Mouse (Mus musculus): ENCODE measurements at regions not wholly inside any gene's neighbourhood (a gene's known extent, or its start where the extent isn't known, plus 50 kb on each side); places are given as distances from the start of the nearest gene placed in this dataset.

GRCm38 (mm10) chr3:63638572-63638971 lies 154.9 kb upstream of the Gm34302 start:
- no peak for TF ChIP-seq CTCF (IDR thresholded peaks at IDR 0.05; ENCODE audit: low read depth)
- no peak for TF ChIP-seq EP300 (optimal IDR thresholded peaks at IDR 0.05)
- no peaks in the 10 kb centered on the region for H3K36me3 ChIP-seq (ENCODE audit: control insufficient read depth, insufficient read depth, low read length)
- no peak overlapping the region for H3K4me2 ChIP-seq (replicated peaks; ENCODE audit: low read depth)
- no peak overlapping the region for H3K9ac ChIP-seq (ENCODE audit: low read length)
- no peak overlapping the region for H3K4me3 ChIP-seq (ENCODE audit: low read depth, low read length)
- no peak for ATAC-seq (ENCODE audit: low FRiP score, low TSS enrichment)
- WGBS = 52% methylated on average over 2 of the region's 2 CpGs
- H3K9me3 ChIP-seq (ENCODE audit: control insufficient read depth, low read length) = no peaks in the 10 kb centered on the region
- no peak overlapping the region for H3K27ac ChIP-seq (replicated peaks)
- no peaks in the 10 kb centered on the region for H3K4me1 ChIP-seq (replicated peaks; ENCODE audit: control insufficient read depth, insufficient read depth)
- no peak for DNase-seq (ENCODE audit: low spot score)
- H3K27me3 ChIP-seq (ENCODE audit: control insufficient read depth, insufficient read depth, low read length) = no peaks in the 10 kb centered on the region

DNA sequence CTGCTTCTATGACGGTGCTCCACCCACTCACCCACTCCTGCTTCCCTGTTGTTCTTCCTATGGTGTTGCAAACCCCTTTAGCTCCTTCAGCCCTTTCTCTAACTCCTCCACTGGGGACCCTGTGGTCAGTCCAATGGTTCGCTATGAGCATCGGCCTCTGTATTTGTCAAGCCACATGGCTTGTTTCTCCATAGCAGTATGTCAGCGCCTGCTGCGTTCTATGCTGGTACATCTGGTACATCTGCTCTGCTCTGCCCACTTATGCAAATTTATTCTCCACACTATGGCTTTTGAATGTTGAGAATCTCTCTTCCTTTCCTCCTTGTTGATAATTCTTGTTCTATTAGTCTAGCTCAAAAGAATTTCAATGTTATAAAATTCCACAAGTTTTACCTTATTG lies 154.2 kb upstream of the Gm34302 start:
- Histone ChIP-seq H3K4me1 (replicated peaks; ENCODE audit: control insufficient read depth, insufficient read depth) (no peaks in the 10 kb centered on the region), H3K27me3 (ENCODE audit: control insufficient read depth, insufficient read depth, low read length) (no peaks in the 10 kb centered on the region), H3K4me2 (replicated peaks; ENCODE audit: low read depth) (no peak overlapping the region), H3K9ac (ENCODE audit: low read length) (no peak overlapping the region), H3K9me3 (ENCODE audit: control insufficient read depth, low read length) (no peaks in the 10 kb centered on the region), H3K27ac (replicated peaks) (no peak overlapping the region), H3K36me3 (ENCODE audit: control insufficient read depth, insufficient read depth, low read length) (no peaks in the 10 kb centered on the region), H3K4me3 (ENCODE audit: low read depth, low read length) (no peak overlapping the region)
- DNase-seq (ENCODE audit: low spot score) (no peak), ATAC-seq (ENCODE audit: low FRiP score, low TSS enrichment) (no peak)
- TF ChIP-seq EP300 (optimal IDR thresholded peaks at IDR 0.05) (no peak), CTCF (IDR thresholded peaks at IDR 0.05; ENCODE audit: low read depth) (no peak)
- 89% methylated on average over 5 of the region's 5 CpGs for WGBS

GRCm38 (mm10) chr3:63627724-63628123 lies 144.0 kb upstream of the Gm34302 start:
- Histone ChIP-seq H3K4me2 (replicated peaks; ENCODE audit: low read depth) (no peak overlapping the region), H3K27ac (replicated peaks) (no peak overlapping the region), H3K9me3 (ENCODE audit: control insufficient read depth, low read length) (no peaks in the 10 kb centered on the region), H3K4me1 (replicated peaks; ENCODE audit: control insufficient read depth, insufficient read depth) (no peaks in the 10 kb centered on the region), H3K4me3 (ENCODE audit: low read depth, low read length) (no peak overlapping the region), H3K9ac (ENCODE audit: low read length) (no peak overlapping the region), H3K27me3 (ENCODE audit: control insufficient read depth, insufficient read depth, low read length) (no peaks in the 10 kb centered on the region), H3K36me3 (ENCODE audit: control insufficient read depth, insufficient read depth, low read length) (no peaks in the 10 kb centered on the region)
- ATAC-seq (ENCODE audit: low FRiP score, low TSS enrichment) (no peak), DNase-seq (ENCODE audit: low spot score) (no peak)
- 83% methylated on average over 5 of the region's 5 CpGs for WGBS
- no peak for TF ChIP-seq CTCF (IDR thresholded peaks at IDR 0.05; ENCODE audit: low read depth)
- TF ChIP-seq EP300 (optimal IDR thresholded peaks at IDR 0.05) = no peak

DNA sequence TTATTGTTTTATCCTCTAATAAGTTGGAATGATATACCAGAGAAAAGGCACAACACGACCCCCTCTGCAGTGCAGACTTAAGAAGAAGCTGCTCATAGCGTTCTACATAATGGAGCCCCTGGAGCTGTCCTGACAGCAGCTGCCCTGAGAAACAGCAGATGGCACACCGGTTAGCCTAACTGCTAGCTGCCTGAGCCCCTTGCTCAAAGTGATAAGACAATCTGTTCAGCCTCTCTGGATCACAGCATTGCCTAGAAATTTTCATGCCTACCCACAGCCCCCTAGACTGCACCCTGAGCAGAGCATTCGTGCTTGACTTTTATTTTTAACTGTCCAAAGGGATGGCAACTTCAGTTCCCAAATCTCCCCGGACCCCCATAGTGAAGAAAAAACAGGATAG lies 132.4 kb upstream of the Gm34302 start:
- Histone ChIP-seq H3K27me3 (ENCODE audit: control insufficient read depth, insufficient read depth, low read length) (no peaks in the 10 kb centered on the region), H3K4me2 (replicated peaks; ENCODE audit: low read depth) (no peak overlapping the region), H3K4me1 (replicated peaks; ENCODE audit: control insufficient read depth, insufficient read depth) (no peaks in the 10 kb centered on the region), H3K36me3 (ENCODE audit: control insufficient read depth, insufficient read depth, low read length) (no peaks in the 10 kb centered on the region), H3K4me3 (ENCODE audit: low read depth, low read length) (no peak overlapping the region), H3K27ac (replicated peaks) (no peak overlapping the region), H3K9me3 (ENCODE audit: control insufficient read depth, low read length) (no peaks in the 10 kb centered on the region), H3K9ac (ENCODE audit: low read length) (no peak overlapping the region)
- no peak for TF ChIP-seq CTCF (IDR thresholded peaks at IDR 0.05; ENCODE audit: low read depth)
- no peak for TF ChIP-seq EP300 (optimal IDR thresholded peaks at IDR 0.05)
- ATAC-seq (ENCODE audit: low FRiP score, low TSS enrichment) (no peak), DNase-seq (ENCODE audit: low spot score) (no peak)
- WGBS = 40% methylated on average over 5 of the region's 5 CpGs

DNA sequence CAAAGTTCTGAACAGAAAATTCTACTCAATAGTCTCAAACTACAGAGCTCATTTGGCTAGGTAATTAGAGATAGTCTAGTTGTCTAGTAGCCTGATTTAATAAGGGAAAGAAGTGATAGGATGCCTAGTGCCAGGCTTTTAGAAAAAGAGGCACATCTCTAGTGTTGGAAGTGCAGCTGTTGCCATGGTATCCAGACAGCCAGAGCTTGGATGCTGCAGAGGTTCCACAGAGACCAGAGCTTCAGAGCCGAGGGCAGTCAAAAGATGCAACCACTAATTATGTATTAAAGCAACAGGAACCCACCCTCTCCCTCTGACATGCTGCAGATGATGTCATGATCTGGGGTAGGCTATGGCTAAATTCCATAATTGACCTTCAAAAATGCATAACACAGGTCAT lies 130.0 kb upstream of the Gm34302 start:
- no peak overlapping the region for H3K27ac ChIP-seq (replicated peaks)
- DNase-seq (ENCODE audit: low spot score) = no peak
- H3K36me3 ChIP-seq (ENCODE audit: control insufficient read depth, insufficient read depth, low read length) = no peaks in the 10 kb centered on the region
- no peaks in the 10 kb centered on the region for H3K4me1 ChIP-seq (replicated peaks; ENCODE audit: control insufficient read depth, insufficient read depth)
- TF ChIP-seq CTCF (IDR thresholded peaks at IDR 0.05; ENCODE audit: low read depth) = no peak
- TF ChIP-seq EP300 (optimal IDR thresholded peaks at IDR 0.05) = no peak
- ATAC-seq (ENCODE audit: low FRiP score, low TSS enrichment) = no peak
- H3K4me2 ChIP-seq (replicated peaks; ENCODE audit: low read depth) = no peak overlapping the region
- H3K27me3 ChIP-seq (ENCODE audit: control insufficient read depth, insufficient read depth, low read length) = no peaks in the 10 kb centered on the region
- WGBS = 23% methylated on average over 1 of the region's 1 CpGs
- H3K4me3 ChIP-seq (ENCODE audit: low read depth, low read length) = no peak overlapping the region
- no peak overlapping the region for H3K9ac ChIP-seq (ENCODE audit: low read length)
- no peaks in the 10 kb centered on the region for H3K9me3 ChIP-seq (ENCODE audit: control insufficient read depth, low read length)

- no peaks in the 10 kb centered on the region for H3K36me3 ChIP-seq (ENCODE audit: control insufficient read depth, insufficient read depth, low read length)
- H3K9ac ChIP-seq (ENCODE audit: low read length) = no peak overlapping the region
- WGBS = 45% methylated on average over 3 of the region's 3 CpGs
- ATAC-seq (ENCODE audit: low FRiP score, low TSS enrichment) = no peak
- no peaks in the 10 kb centered on the region for H3K9me3 ChIP-seq (ENCODE audit: control insufficient read depth, low read length)
- H3K27me3 ChIP-seq (ENCODE audit: control insufficient read depth, insufficient read depth, low read length) = no peaks in the 10 kb centered on the region
- TF ChIP-seq EP300 (optimal IDR thresholded peaks at IDR 0.05) (no peak), CTCF (IDR thresholded peaks at IDR 0.05; ENCODE audit: low read depth) (no peak)
- no peak overlapping the region for H3K4me3 ChIP-seq (ENCODE audit: low read depth, low read length)
- H3K27ac ChIP-seq (replicated peaks) = no peak overlapping the region
- H3K4me2 ChIP-seq (replicated peaks; ENCODE audit: low read depth) = no peak overlapping the region
- H3K4me1 ChIP-seq (replicated peaks; ENCODE audit: control insufficient read depth, insufficient read depth) = no peaks in the 10 kb centered on the region
- DNase-seq (ENCODE audit: low spot score) = no peak
Observed at GRCm38 (mm10) chr3:63612767-63613363, 129.2 kb upstream of the Gm34302 start.

All from stomach, postnatal 0 days (tissue).